Mouse (Mus musculus) heart, embryonic 12.5 days (tissue): ENCODE results near the gene Uqcrh. TPM values are rescaled to one million over a fixed set of nuclear protein-coding genes. Genes with fewer than 3 reads are reported as not detected.

Experiments used
- ATAC-seq: fragments of 200-750 bp; cut with Nextera tagmentation; 2 replicates; pipeline ENCODE4 v1.8.0; 2017; ENCODE audit warnings: moderate TSS enrichment, moderate library complexity; ENCODE audit not compliant: insufficient number of reproducible peaks, low FRiP score
- H3K27ac ChIP-seq: fragments of 300-500 bp; sonication (generic); 2 replicates; pipeline ENCODE4 v1.5.1; 2016; ENCODE audit warnings: mild to moderate bottlenecking, moderate library complexity; ENCODE audit not compliant: poor library complexity, severe bottlenecking
- H3K27me3 ChIP-seq: fragments of 300-500 bp; sonication (generic); replicated peaks from 2 replicates; pipeline ENCODE4 v1.6.1; 2016; ENCODE audit warnings: mild to moderate bottlenecking, moderate library complexity
- H3K36me3 ChIP-seq: fragments of 300-500 bp; sonication (generic); 2 replicates; pipeline ENCODE4 v1.6.1; 2016; ENCODE audit warnings: mild to moderate bottlenecking, moderate library complexity
- H3K4me1 ChIP-seq: fragments of 300-500 bp; sonication (generic); replicated peaks from 2 replicates; pipeline ENCODE4 v1.6.1; 2016; ENCODE audit warnings: mild to moderate bottlenecking
- H3K4me2 ChIP-seq: fragments of 300-500 bp; sonication (generic); 2 replicates; pipeline ENCODE4 v1.6.1; 2016; ENCODE audit warnings: mild to moderate bottlenecking, moderate library complexity
- H3K4me3 ChIP-seq: fragments of 300-500 bp; sonication (generic); 2 replicates; pipeline ENCODE4 v1.5.1; 2016; ENCODE audit warnings: mild to moderate bottlenecking
- H3K9ac ChIP-seq: fragments of 300-500 bp; sonication (generic); 2 replicates; pipeline ENCODE4 v1.6.1; 2016; ENCODE audit warnings: mild to moderate bottlenecking, moderate library complexity
- H3K9me3 ChIP-seq: fragments of 300-500 bp; sonication (generic); replicated peaks from 2 replicates; pipeline ENCODE4 v1.6.1; 2016; ENCODE audit warnings: mild to moderate bottlenecking, moderate library complexity
- WGBS: fragments of 180-500 bp; shearing (Covaris S2); methylation state at CpG from one replicate; pipeline ENCODE4 v1.1.7; 2016; 5-methylcytosine and 5-hydroxymethylcytosine counted together
- polyA plus RNA-seq: library from polyadenylated mRNA; unstranded; fragments of >200 nt; fragmentation: Nextera tagmentation; extraction: Ambion mirVana; gene quantifications from 2 replicates; pipeline ENCODE4 v1.2.1, GENCODE M21; 2016

The Uqcrh gene
- polyA plus RNA-seq, 1 experiment from 2014 or later = 868 TPM

GRCm38 (mm10) chr4:116053399-116053961 is 21.4 kb downstream of the Uqcrh start, which contains the start of gene Nsun4:
TSS of gene Nsun4 (minus strand) at chr4:116053876.
- peak within 1 kb of the TSS; percentile 71 for H3K9ac ChIP-seq
- no peaks in the 10 kb centered on the region for H3K9me3 ChIP-seq
- WGBS = under 1% methylated on average over 35 of the region's 35 CpGs
- H3K4me3 ChIP-seq = peak within 1 kb of the TSS; percentile 64
- peak; percentile 95 for ATAC-seq
- peak within 1 kb of the TSS; percentile 97 for H3K4me2 ChIP-seq
- peak within 1 kb of the TSS; percentile 95 for H3K27ac ChIP-seq
- no peaks in the 10 kb centered on the region; the same call in 1 of the 2 replicates for H3K36me3 ChIP-seq
- H3K4me1 ChIP-seq = peaks cover 14% of the 10 kb centered on the region
- no peaks in the 10 kb centered on the region for H3K27me3 ChIP-seq

GRCm38 (mm10) chr4:116052526-116053293 is 22.2 kb downstream of the Uqcrh start:
- Histone ChIP-seq H3K9ac (peak overlapping the region; percentile 71), H3K36me3 (peaks cover 7% of the 10 kb centered on the region), H3K9me3 (no peaks in the 10 kb centered on the region), H3K27me3 (no peaks in the 10 kb centered on the region), H3K4me1 (peaks cover 14% of the 10 kb centered on the region), H3K4me2 (peak overlapping the region; percentile 97), H3K4me3 (peak overlapping the region; percentile 64), H3K27ac (peak overlapping the region; percentile 95)
- ATAC-seq = peak; percentile 52; the same call in 1 of the 2 replicates
- 9% methylated on average over 22 of the region's 22 CpGs for WGBS

- no peak overlapping the region for H3K27ac ChIP-seq
These were observed 25.7 kb downstream of the Uqcrh start for GRCm38 (mm10) chr4:116049211-116049610.

DNA sequence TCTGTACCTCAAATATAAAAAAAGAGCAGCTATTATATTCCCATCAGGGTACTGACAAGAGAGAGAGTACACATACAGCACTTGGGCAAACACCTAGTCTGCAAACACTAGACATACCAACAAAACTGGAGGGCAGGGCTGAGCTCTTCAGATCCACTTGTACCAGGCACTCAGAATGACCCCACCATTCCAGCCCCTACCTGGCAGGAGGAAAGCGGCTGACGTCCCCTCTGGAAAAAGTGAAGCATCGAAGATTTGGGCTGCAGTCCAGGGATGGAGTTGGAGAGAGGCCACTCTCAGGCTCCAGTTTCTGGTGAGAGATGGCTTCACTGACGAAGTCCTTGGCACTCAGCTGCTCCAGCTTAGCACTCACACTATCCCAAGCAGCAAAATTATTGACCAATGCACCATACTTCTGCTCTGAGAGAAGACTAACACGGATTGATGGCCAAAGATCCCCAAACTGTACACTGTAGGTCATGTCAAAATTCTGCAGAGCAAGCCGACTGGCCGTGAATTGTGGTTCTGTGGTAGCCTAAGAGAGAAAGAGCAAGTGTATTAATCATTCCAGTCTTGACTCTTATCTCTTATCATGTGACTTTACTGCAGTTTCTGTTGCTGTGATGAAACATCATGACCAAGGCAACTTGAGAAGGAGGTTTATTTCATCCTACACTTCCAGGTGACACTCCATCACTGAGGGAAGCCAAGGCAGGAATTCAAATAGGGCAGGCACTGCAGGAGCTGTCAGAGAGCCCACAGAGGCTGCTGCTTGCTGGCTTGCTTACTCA is 26.5 kb downstream of the Uqcrh start:
- no peak overlapping the region for H3K4me2 ChIP-seq
- no peak for ATAC-seq
- H3K27ac ChIP-seq = no peak overlapping the region
- H3K9ac ChIP-seq = no peak overlapping the region
- peaks cover 20% of the 10 kb centered on the region for H3K36me3 ChIP-seq
- H3K4me1 ChIP-seq = peaks cover 11% of the 10 kb centered on the region
- H3K4me3 ChIP-seq = no peak overlapping the region
- H3K9me3 ChIP-seq = no peaks in the 10 kb centered on the region
- no peaks in the 10 kb centered on the region for H3K27me3 ChIP-seq
- 75% methylated on average over 7 of the region's 7 CpGs for WGBS

More at GRCm38 (mm10) chr4:116049211-116049610, 25.7 kb downstream of the Uqcrh start:
- Histone ChIP-seq H3K27me3 (no peaks in the 10 kb centered on the region), H3K9ac (no peak overlapping the region), H3K9me3 (no peaks in the 10 kb centered on the region), H3K4me2 (no peak overlapping the region), H3K4me1 (peaks cover 14% of the 10 kb centered on the region), H3K36me3 (peaks cover 13% of the 10 kb centered on the region), H3K4me3 (no peak overlapping the region)
- WGBS = 71% methylated on average over 3 of the region's 3 CpGs
- no peak for ATAC-seq

DNA sequence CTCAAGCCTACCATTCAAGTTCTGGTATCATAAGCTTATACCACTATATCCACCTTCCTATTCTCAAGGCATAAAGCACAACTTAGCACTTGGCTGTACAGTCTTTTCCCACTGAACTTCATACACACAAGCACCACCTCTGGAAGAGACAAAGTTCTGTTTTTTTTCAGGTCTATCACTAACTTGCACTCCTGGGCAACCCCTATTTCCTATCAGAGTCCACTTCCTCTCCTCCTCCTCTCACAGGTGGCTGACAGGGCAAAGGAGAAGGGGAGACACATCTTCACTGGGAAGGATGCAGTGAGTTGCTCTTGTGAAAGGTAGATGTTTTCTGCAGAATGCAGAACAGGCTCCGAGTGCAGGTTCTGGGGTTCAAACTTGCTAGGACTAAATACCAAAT is 27.2 kb downstream of the Uqcrh start:
- Histone ChIP-seq H3K4me1 (peaks cover 7% of the 10 kb centered on the region), H3K9ac (no peak overlapping the region), H3K27ac (no peak overlapping the region), H3K4me3 (no peak overlapping the region), H3K9me3 (no peaks in the 10 kb centered on the region), H3K4me2 (no peak overlapping the region), H3K27me3 (no peaks in the 10 kb centered on the region), H3K36me3 (peaks cover 26% of the 10 kb centered on the region)
- no peak for ATAC-seq
- WGBS = 90% methylated on average over 1 of the region's 1 CpGs

DNA sequence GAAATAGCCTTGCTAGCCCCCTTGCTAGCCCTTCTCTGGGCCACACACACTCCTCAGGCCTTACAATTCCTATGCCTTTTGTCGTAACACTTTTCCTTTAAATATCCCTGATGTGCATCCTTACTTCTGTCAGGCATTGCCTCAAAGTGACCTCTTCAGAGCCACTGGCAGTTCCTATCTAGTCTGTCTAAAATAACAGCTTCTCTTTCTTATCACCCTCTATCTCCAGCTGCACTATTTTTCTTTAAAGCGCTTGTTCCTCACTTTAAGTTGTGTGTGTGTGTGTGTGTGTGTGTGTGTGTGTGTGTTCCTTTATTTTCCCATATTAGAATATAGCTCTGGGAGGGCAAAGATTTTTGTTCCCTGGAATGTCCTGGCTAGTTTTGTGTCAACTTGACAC is 28.3 kb downstream of the Uqcrh start:
- Histone ChIP-seq H3K36me3 (peaks cover 36% of the 10 kb centered on the region), H3K27me3 (no peaks in the 10 kb centered on the region), H3K4me2 (no peak overlapping the region), H3K27ac (no peak overlapping the region), H3K4me3 (no peak overlapping the region), H3K9me3 (no peaks in the 10 kb centered on the region), H3K4me1 (no peaks in the 10 kb centered on the region), H3K9ac (no peak overlapping the region)
- 60% methylated on average over 2 of the region's 2 CpGs for WGBS
- no peak for ATAC-seq

- no peak overlapping the region for H3K27ac ChIP-seq
- H3K4me1 ChIP-seq = no peaks in the 10 kb centered on the region
- H3K4me2 ChIP-seq = no peak overlapping the region
- H3K9ac ChIP-seq = no peak overlapping the region
- H3K9me3 ChIP-seq = no peaks in the 10 kb centered on the region
- 69% methylated on average over 3 of the region's 3 CpGs for WGBS
- ATAC-seq = no peak
- no peaks in the 10 kb centered on the region for H3K27me3 ChIP-seq
- no peak overlapping the region for H3K4me3 ChIP-seq
- H3K36me3 ChIP-seq = peaks cover 57% of the 10 kb centered on the region
These were observed 32.7 kb downstream of the Uqcrh start for GRCm38 (mm10) chr4:116042186-116042585.

GRCm38 (mm10) chr4:116040466-116040865 is 34.4 kb downstream of the Uqcrh start:
- ATAC-seq = no peak
- Histone ChIP-seq H3K27ac (no peak overlapping the region), H3K4me1 (no peaks in the 10 kb centered on the region), H3K4me2 (no peak overlapping the region), H3K4me3 (no peak overlapping the region), H3K9ac (no peak overlapping the region), H3K27me3 (no peaks in the 10 kb centered on the region), H3K36me3 (peaks cover 69% of the 10 kb centered on the region), H3K9me3 (no peaks in the 10 kb centered on the region)
- WGBS = 87% methylated on average over 2 of the region's 2 CpGs

DNA sequence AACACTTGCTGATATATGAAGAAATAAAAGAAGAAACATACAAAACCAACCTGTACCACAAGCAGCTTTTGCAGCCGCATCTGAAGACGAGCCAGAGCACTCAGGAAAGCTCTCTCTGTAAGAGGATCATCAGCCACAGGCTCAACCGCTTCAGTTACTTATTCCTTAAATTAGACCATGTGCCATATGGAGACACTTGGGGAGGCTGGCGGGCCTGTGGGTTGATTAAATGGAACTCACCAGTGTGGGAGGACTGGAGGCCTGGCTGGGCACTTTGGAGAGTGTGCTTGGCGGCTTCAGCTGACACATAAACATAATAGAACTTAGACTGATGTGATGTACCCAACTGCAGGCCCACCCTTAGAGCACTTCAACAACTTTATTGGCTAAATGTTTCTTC is 41.5 kb downstream of the Uqcrh start:
- Histone ChIP-seq H3K9ac (no peak overlapping the region), H3K9me3 (no peaks in the 10 kb centered on the region), H3K4me1 (no peaks in the 10 kb centered on the region), H3K27me3 (no peaks in the 10 kb centered on the region), H3K4me2 (no peak overlapping the region), H3K27ac (no peak overlapping the region), H3K4me3 (no peak overlapping the region), H3K36me3 (peaks cover 58% of the 10 kb centered on the region)
- WGBS = 85% methylated on average over 5 of the region's 5 CpGs
- no peak for ATAC-seq

DNA sequence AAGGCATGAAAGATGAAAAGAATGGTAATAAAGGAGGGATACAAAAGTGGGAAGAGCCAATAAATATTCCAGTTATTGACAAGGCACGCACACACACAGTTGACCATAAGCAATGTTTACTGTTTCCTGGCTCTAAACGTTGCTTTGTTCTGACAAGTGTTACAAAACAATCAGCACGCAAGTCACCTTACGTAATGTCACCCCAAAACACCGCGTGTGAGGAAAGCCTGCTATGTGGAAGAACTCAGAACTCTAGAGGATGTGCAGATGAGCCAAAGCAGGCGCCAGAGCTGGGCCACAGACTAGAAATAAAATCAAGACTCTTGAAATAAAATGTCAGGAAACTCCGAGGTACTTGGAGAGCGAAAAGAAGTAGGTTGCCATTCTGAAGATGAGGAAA is 42.0 kb downstream of the Uqcrh start:
- 86% methylated on average over 9 of the region's 9 CpGs for WGBS
- Histone ChIP-seq H3K27ac (no peak overlapping the region), H3K9me3 (no peaks in the 10 kb centered on the region), H3K36me3 (peaks cover 54% of the 10 kb centered on the region), H3K4me2 (no peak overlapping the region), H3K9ac (no peak overlapping the region), H3K4me3 (no peak overlapping the region), H3K4me1 (no peaks in the 10 kb centered on the region), H3K27me3 (no peaks in the 10 kb centered on the region)
- ATAC-seq = no peak
